Mouse (Mus musculus) T-helper 17 cell (primary cell): Measurements from ENCODE around the gene Pla2g2f.

Experiments
- in situ Hi-C, 2 experiments: fragments of 300-600 bp; cut with MboI, MseI; formaldehyde crosslinking; loops; 1 replicate in 1 of 2; 2 replicates in 1 of 2; pipeline ENCODE4 v1.15.1; 2025; ENCODE audit warnings: high pct_unique_total_duplicates in 2 of 2

The Pla2g2f gene

DNA sequence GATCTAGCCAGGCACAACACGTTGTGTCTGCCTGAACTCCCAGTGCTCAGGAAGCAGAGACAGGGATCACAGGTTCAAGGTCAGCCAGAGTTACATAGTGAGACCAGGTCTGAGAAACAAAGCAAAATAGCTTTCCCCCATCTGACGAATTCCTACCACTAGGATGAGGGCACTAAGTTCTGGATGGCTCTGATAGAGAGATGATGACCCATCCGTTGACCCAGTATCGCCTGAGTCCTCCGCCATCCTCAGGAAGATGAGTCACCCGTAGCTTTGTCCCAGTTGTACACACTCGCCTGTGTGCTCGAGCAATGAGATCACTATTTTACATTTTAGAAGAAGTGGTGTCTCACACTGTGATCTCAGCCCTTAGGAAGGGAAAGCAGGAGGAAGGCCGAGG is 4.8 kb upstream of the Pla2g2f start:
- in situ Hi-C loops, result no loop called here

- in situ Hi-C loops, result no loop called here
These were observed 1.4 kb downstream of the Pla2g2f start for GRCm38 (mm10) chr4:138755983-138756382.

DNA sequence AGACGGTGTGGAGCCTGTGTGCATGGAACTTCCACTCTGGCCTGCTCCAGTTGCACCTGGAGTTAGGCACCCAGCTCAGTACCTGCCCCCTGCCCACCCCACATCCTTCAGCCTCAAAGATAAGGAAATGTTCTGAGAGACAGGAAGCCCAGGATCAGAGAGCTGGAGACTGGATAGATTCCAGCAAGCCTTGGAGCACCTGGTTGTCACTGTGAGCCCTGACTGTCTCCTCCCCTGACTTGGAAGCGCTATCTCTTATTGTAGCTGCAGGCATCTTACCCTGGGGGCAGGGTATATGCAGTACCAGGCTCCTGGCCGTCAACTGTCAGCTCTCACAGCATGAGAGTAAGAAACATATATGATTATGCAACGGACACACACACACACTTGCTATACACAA is 2.0 kb downstream of the Pla2g2f start:
- in situ Hi-C loops, result no loop called here

DNA sequence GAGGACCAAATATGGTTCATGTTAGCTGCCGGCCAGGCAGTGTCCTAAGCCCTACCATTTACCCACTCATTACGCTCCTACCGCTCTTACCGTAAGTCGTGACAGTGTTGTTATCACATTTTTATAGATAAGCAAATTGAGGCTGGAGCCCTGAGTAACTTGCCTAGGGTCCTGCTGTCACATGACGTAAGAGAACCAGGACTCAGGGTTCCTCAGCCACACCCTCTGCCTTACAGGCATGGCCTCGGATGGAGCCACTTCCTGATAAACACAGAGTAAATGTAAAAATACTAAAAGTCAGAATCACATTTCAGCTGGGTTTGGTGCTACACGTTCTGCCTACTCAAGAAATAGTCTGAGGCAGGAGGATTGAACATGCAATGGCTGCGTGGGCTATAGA is 3.0 kb downstream of the Pla2g2f start:
- in situ Hi-C loops, result no loop called here

DNA sequence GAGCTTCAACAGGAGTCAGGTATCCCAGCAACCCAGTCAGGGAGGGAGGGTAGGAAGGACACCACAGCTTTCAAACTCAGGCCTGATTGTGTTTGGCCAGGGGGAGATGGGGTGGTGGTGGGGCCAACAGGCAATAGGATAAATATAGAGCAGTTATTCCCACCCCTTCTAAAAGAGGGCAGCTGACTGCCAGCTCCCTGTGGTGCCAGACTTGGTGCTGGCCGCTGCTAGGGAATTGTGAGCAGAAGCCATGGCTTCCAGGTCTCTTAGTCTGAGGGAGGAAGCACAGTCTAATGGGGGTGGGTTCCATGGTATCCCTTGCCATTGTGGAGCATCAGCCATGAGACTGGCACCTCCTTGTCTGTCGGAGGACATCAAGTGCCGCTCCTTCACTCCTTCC is 3.8 kb downstream of the Pla2g2f start:
- in situ Hi-C loops, result no loop called here

- in situ Hi-C loops, result no loop called here
These were observed 4.8 kb downstream of the Pla2g2f start for GRCm38 (mm10) chr4:138752603-138753002.

- in situ Hi-C loops, result loop anchor here (5.0 kb wide), 2 partner anchors 94 to 104 kb away; no protein-coding TSS in a partner anchor
These were observed 8.9 kb downstream of the Pla2g2f start for GRCm38 (mm10) chr4:138748369-138749072.

- in situ Hi-C loops, result loop anchor here (5.0 kb wide), 2 partner anchors 94 to 104 kb away; no protein-coding TSS in a partner anchor
These were observed 9.6 kb downstream of the Pla2g2f start for GRCm38 (mm10) chr4:138747851-138748250.

- in situ Hi-C loops, result loop anchor here (5.0 kb wide), 2 partner anchors 95 to 105 kb away; no protein-coding TSS in a partner anchor
These were observed 10.6 kb downstream of the Pla2g2f start for GRCm38 (mm10) chr4:138746866-138747265.

GRCm38 (mm10) chr4:138745884-138746283 is 11.5 kb downstream of the Pla2g2f start:
- in situ Hi-C loops, result loop anchor here (5.0 kb wide), 2 partner anchors 96 to 106 kb away; no protein-coding TSS in a partner anchor

GRCm38 (mm10) chr4:138739136-138739851 is 18.1 kb downstream of the Pla2g2f start:
- in situ Hi-C loops, result no loop called here

- in situ Hi-C loops, result no loop called here
These were observed 20.4 kb downstream of the Pla2g2f start, which contains the start of gene Ubxn10 for GRCm38 (mm10) chr4:138737031-138737430. TSS of gene Ubxn10 (minus strand) at chr4:138737167.

DNA sequence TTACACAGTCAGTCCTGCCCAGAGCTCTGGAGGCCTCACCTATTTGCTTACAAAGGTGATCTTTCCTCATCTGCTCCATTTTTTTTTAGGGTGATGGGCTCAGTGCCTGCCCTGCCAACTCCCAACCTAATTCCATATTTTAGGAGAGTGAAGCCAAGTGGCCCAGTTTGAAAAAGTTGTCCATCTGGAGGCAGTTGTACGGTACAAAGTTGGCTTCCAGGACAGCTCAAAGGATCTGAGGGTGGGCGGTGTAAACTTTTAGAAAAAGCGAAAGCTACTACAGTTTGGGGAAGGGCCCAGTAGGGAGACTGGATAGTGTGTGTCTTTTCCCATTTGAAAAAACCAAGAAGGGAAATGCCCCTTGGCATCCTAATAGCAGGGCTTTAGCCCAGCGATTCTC is 22.6 kb downstream of the Pla2g2f start:
- in situ Hi-C loops, result loop anchor here in 1 of 2 experiments (5.0 kb wide), 1 partner anchor 782 kb away; no protein-coding TSS in a partner anchor

DNA sequence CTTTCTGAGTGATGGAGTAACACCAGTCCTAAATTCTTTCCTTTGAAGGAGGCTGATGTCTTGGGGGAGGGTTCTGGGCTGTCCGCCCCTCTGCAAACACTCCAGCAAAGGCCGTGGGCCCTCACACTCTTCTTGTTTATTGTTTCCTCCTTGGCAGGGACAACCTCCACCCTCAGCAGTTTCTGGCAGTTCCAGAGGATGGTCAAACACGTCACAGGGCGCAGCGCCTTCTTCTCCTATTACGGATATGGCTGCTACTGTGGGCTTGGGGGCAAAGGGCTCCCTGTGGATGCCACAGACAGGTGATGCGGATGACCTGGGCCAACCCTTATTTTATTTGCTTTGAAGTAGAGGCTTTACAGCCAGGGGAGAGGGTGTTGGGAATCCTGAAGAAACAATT is 23.3 kb downstream of the Pla2g2f start:
- in situ Hi-C loops, result loop anchor here in 1 of 2 experiments (5.0 kb wide), 1 partner anchor 783 kb away; no protein-coding TSS in a partner anchor

GRCm38 (mm10) chr4:138729018-138729703 is 28.3 kb downstream of the Pla2g2f start:
- in situ Hi-C loops, result no loop called here

GRCm38 (mm10) chr4:138725751-138726150 is 31.7 kb downstream of the Pla2g2f start:
- in situ Hi-C loops, result no loop called here

DNA sequence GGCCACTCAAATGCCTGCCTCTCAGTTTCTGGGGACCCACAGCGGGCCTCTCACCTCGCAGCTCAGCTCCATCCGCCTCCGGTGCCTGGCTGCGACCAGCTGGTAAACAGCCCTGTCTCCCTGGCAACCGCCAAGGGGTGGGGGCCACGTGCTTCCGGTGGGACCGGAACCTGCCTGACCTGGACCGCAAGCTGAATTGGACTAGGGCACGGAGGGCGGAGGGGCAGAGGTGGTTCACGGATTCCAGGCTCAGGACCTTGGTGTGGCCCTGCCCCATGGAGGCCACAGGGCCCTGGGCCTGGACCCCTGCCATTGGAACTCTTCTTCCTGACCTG is 32.3 kb downstream of the Pla2g2f start:
- in situ Hi-C loops, result no loop called here

DNA sequence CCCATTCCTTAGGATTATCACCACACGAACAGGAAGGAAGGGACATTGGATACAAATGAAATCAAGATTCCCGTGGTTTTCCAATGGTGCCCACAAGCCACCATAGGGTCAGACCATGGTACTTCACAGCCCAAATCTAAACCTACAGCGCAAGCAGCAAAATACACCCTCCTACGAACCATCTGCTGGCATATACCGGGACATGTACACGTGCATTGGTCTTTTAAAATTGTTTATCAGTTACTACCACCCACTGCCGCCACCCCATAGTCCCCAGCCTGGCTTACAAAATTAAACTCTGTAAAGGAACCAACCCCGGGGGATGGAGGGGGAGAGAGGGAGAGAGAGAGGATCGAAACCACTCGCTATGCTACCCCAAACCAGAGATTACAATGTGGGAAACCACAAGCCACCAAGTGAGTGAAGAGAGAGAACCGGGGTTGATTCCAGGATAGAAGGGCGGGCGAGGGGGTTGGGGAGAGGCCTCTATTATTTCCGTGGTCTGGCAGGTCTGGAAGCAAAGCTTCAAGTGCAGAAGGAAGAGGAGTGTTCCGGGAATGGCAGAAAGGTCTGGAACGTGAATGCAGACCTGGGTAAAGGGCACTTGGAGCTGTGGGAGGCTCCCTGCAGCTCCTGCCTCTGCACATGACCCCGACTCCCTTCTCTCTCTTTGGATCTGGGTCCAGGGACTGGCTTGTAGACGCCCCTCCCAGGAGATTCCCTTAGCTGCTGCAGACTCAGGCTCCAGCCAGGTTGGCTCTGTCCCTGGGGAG is 32.9 kb downstream of the Pla2g2f start, which contains the start of gene Pla2g2c:
Gene Pla2g2c, plus strand, starts transcription at position 439 of the 773 bp plus-strand sequence.
- in situ Hi-C loops, result no loop called here

DNA sequence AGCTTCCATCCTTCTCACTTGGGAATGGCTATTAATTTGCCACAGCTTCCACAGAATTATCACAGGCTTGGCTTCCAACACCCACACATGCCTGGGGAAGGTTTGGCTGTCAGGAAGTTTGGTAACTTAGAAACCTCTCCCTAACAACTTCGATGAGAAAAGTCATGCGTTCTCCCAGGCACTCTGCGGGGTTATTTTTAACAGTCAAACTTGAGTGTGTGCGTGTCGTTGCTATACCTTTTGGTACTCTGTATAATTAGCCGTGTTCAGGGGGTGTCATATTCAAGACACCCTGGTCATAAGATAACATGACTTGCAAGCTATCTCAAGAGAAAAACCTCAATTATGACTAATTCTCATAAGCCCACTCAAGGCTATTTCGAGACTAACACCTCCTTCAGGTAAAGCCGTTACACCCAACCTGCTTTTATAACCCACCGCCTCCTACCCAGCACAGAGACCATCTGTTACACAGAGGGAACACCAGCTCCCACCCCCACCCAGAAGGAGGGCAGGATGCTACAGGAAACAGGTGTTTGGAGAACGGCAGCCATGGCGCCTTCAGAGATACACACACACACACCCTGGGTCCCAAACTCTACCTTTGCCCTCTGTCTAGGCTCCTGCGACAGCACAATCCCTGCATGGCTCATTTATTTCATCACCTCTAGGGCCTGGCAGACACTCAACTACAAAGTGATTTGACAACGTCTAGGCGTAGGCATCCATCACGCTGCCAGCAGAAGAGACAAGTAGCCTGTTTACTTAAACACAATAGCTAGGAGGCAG is 33.7 kb downstream of the Pla2g2f start:
- in situ Hi-C loops, result no loop called here

- in situ Hi-C loops, result no loop called here
These were observed 38.2 kb downstream of the Pla2g2f start for GRCm38 (mm10) chr4:138719264-138719596.
